Mouse (Mus musculus) embryonic facial prominence, embryonic 13.5 days (tissue): ENCODE measurements at regions not wholly inside any gene's neighbourhood (a gene's known extent, or its start where the extent isn't known, plus 50 kb on each side); places are given as distances from the start of the nearest gene placed in this dataset.

Source experiments
- ATAC-seq: fragments of 200-750 bp; cut with Nextera tagmentation; 2 replicates; pipeline ENCODE4 v1.8.0; 2017; ENCODE audit warnings: low read depth; ENCODE audit not compliant: insufficient number of reproducible peaks, insufficient read depth, low FRiP score, low TSS enrichment
- H3K27ac ChIP-seq: fragments of 300-500 bp; sonication (generic); 2 replicates; pipeline ENCODE4 v1.5.1; 2015; ENCODE audit warnings: moderate library complexity, mild to moderate bottlenecking, inconsistent platforms
- H3K27me3 ChIP-seq: fragments of 300-500 bp; sonication (generic); 2 replicates; pipeline ENCODE4 v1.6.1; 2015; ENCODE audit warnings: mild to moderate bottlenecking, inconsistent platforms
- H3K36me3 ChIP-seq: fragments of 300-500 bp; sonication (generic); 2 replicates; pipeline ENCODE4 v1.6.1; 2015; ENCODE audit warnings: mild to moderate bottlenecking, inconsistent platforms
- H3K4me1 ChIP-seq: fragments of 300-500 bp; sonication (generic); 2 replicates; pipeline ENCODE4 v1.6.1; 2015; ENCODE audit warnings: inconsistent platforms
- H3K4me2 ChIP-seq: fragments of 300-500 bp; sonication (generic); 2 replicates; pipeline ENCODE4 v1.6.1; 2015; ENCODE audit warnings: moderate library complexity, mild to moderate bottlenecking, inconsistent platforms
- H3K4me3 ChIP-seq: fragments of 300-500 bp; sonication (generic); 2 replicates; pipeline ENCODE4 v1.5.1; 2015; ENCODE audit warnings: mild to moderate bottlenecking, inconsistent platforms
- H3K9ac ChIP-seq: fragments of 300-500 bp; sonication (generic); 2 replicates; pipeline ENCODE4 v1.6.1; 2015; ENCODE audit warnings: mild to moderate bottlenecking, inconsistent platforms
- H3K9me3 ChIP-seq: fragments of 300-500 bp; sonication (generic); 2 replicates; pipeline ENCODE4 v1.6.1; 2016; ENCODE audit warnings: inconsistent platforms
- WGBS: fragments of 180-500 bp; shearing (Covaris S2); methylation state at CpG from one replicate; pipeline ENCODE4 v1.1.7; 2015; ENCODE audit warnings: mixed read lengths; 5-methylcytosine and 5-hydroxymethylcytosine counted together

DNA sequence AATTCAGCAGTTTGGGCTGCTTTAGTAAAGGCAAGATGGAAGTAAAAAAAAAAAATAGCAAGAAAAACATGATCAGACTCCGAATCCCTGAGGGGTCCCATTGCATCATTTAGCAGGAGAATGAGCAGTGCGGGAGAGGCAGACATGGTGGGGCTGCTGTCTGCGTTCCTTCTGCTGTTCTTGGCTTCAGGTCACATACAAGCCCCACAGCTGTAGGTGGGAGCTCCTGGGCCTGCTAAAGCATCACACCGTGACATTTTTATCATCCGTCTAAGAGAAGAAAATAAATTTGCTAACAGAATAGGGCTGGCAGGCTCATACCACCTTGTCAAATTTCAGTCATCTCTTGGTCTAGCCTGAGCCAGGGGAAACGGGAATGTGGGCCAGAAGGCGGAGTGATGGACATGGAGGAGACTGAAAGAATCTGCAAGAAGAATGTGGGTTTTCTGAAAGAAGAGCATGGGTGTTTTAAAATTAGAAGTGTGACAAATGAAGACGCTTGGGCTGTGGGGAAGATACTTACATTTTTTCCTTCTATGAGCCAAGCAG is 378.8 kb upstream of the Vrk2 start:
- Histone ChIP-seq H3K4me1 (no peaks in the 10 kb centered on the region), H3K4me2 (no peak overlapping the region), H3K4me3 (no peak overlapping the region), H3K9ac (no peak overlapping the region), H3K27me3 (no peaks in the 10 kb centered on the region), H3K9me3 (no peaks in the 10 kb centered on the region), H3K36me3 (no peaks in the 10 kb centered on the region), H3K27ac (no peak overlapping the region)
- no peak for ATAC-seq
- WGBS: 74% methylated on average over 8 of the region's 8 CpGs

DNA sequence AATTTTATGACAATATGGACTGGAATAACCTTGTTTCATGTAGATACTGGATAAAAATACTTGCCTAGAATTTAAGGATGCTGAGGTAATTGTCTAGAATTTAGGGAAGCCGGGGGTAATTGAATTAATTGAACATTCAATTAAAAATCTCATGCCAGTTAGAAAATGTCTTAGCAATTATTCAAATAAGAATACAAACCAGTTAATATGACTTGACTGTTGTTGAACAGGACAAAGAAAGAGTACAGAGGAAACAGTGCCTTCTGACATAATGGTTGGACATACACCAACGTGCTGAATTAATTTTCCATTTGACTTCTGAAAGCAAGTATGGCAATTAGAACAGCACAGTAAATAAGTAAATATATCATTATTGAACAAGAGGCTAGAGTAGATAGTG is 377.4 kb upstream of the Vrk2 start:
- Histone ChIP-seq H3K27ac (no peak overlapping the region), H3K4me1 (no peaks in the 10 kb centered on the region), H3K27me3 (no peaks in the 10 kb centered on the region), H3K4me3 (no peak overlapping the region), H3K4me2 (no peak overlapping the region), H3K36me3 (no peaks in the 10 kb centered on the region), H3K9ac (no peak overlapping the region), H3K9me3 (no peaks in the 10 kb centered on the region)
- ATAC-seq: no peak
- 72% methylated on average over 2 of the region's 2 CpGs for WGBS

GRCm38 (mm10) chr11:26967427-26967826 is 373.6 kb upstream of the Vrk2 start:
- Histone ChIP-seq H3K27me3 (no peaks in the 10 kb centered on the region), H3K36me3 (no peaks in the 10 kb centered on the region), H3K4me2 (no peak overlapping the region), H3K27ac (no peak overlapping the region), H3K9ac (no peak overlapping the region), H3K9me3 (no peaks in the 10 kb centered on the region), H3K4me1 (peaks cover 5% of the 10 kb centered on the region; the same call in 1 of the 2 replicates), H3K4me3 (no peak overlapping the region)
- ATAC-seq: no peak
- WGBS: 81% methylated on average over 4 of the region's 4 CpGs

- H3K27me3 ChIP-seq: no peaks in the 10 kb centered on the region
- no peak overlapping the region for H3K4me2 ChIP-seq
- no peaks in the 10 kb centered on the region for H3K36me3 ChIP-seq
- ATAC-seq: 0 out of 2 replicates have a peak, but pooled peaks have one; percentile 6
- H3K4me1 ChIP-seq: peaks cover 9% of the 10 kb centered on the region
- WGBS: 43% methylated on average over 8 of the region's 8 CpGs
- no peak overlapping the region for H3K9ac ChIP-seq
- no peak overlapping the region for H3K4me3 ChIP-seq
- no peak overlapping the region for H3K27ac ChIP-seq
- H3K9me3 ChIP-seq: no peaks in the 10 kb centered on the region
These were observed 369.3 kb upstream of the Vrk2 start for GRCm38 (mm10) chr11:26962928-26963667.

GRCm38 (mm10) chr11:26962040-26962927 is 368.5 kb upstream of the Vrk2 start:
- Histone ChIP-seq H3K4me1 (peaks cover 9% of the 10 kb centered on the region), H3K4me2 (no peak overlapping the region), H3K27me3 (no peaks in the 10 kb centered on the region), H3K36me3 (no peaks in the 10 kb centered on the region), H3K27ac (no peak overlapping the region), H3K9me3 (no peaks in the 10 kb centered on the region), H3K9ac (no peak overlapping the region), H3K4me3 (no peak overlapping the region)
- ATAC-seq: no peak
- WGBS: 67% methylated on average over 18 of the region's 18 CpGs

GRCm38 (mm10) chr11:26961336-26961980 is 367.7 kb upstream of the Vrk2 start:
- Histone ChIP-seq H3K27me3 (no peaks in the 10 kb centered on the region), H3K4me2 (peak overlapping the region; percentile 43), H3K9me3 (no peaks in the 10 kb centered on the region), H3K9ac (0 out of 2 replicates have a peak overlapping the region, but pooled peaks have one; percentile 28), H3K27ac (no peak overlapping the region), H3K4me3 (no peak overlapping the region), H3K4me1 (peaks cover 9% of the 10 kb centered on the region), H3K36me3 (no peaks in the 10 kb centered on the region)
- peak; percentile 76; the same call in 1 of the 2 replicates for ATAC-seq
- WGBS: 6% methylated on average over 5 of the region's 5 CpGs

DNA sequence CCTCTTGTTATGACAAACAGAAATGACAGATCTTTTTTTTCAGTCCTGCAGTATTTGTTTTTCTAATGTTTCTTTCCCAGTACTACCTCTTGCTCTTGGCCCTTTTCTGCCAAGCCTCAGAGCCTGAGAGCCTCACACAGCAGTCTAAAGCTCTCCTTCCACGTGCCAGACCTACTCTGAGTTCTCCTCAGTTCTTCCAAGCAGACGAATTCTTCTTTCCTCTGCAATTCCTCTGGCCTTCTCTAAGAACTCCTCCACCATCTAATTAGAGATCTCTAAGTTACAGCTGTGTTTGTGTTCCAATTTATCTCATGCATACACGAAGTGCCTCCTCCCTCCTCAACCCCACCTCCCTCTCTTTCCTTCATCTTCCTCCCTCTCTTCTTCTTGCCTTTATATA is 362.4 kb upstream of the Vrk2 start:
- H3K4me2 ChIP-seq: no peak overlapping the region
- no peaks in the 10 kb centered on the region for H3K36me3 ChIP-seq
- H3K4me1 ChIP-seq: no peaks in the 10 kb centered on the region; the same call in 1 of the 2 replicates
- H3K9me3 ChIP-seq: no peaks in the 10 kb centered on the region
- WGBS: 66% methylated on average over 3 of the region's 3 CpGs
- H3K9ac ChIP-seq: no peak overlapping the region
- ATAC-seq: no peak
- no peaks in the 10 kb centered on the region for H3K27me3 ChIP-seq
- H3K27ac ChIP-seq: no peak overlapping the region
- H3K4me3 ChIP-seq: no peak overlapping the region

DNA sequence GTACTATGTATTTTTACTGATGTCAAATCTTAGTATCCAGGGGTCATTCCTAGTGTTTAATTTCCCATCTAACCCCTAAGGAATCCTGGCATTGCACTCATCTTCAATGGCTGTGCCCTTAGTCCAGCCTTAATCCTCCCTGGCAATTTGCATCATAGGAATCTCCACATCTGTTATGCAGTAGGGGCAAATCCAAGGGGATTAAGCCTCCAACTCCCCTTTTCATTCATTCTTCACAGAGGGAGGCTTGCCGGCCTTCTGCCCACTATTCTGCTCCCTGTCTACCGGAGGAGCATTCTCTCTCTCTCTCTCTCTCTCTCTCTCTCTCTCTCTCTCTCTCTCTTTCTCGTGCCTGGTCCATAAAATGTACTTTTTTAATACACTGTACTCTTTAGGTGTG is 338.0 kb upstream of the Vrk2 start:
- 17% methylated on average over 3 of the region's 3 CpGs for WGBS
- Histone ChIP-seq H3K27me3 (no peaks in the 10 kb centered on the region), H3K27ac (no peak overlapping the region), H3K9me3 (no peaks in the 10 kb centered on the region), H3K4me3 (no peak overlapping the region), H3K36me3 (no peaks in the 10 kb centered on the region), H3K4me1 (no peaks in the 10 kb centered on the region), H3K9ac (no peak overlapping the region), H3K4me2 (no peak overlapping the region)
- no peak for ATAC-seq

DNA sequence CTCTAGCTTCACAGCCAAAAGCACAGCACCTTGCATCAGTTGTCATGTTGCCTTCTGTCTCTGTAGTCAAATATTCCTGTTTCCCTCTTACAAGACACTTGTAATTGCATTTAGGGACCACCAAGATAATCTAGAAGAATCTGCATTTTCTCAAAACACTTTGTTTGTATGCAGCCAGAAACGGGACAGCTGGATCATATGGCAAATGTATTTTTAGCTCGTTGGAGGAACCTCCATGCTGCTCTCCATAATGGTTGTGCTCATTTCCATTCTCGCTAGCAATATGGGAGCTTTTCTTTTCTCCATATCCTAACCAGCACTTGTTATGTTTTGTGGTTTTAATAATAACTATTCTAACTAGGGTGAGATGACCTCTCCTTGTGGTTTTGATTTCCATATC is 313.3 kb upstream of the Vrk2 start:
- Histone ChIP-seq H3K4me2 (no peak overlapping the region), H3K27me3 (no peaks in the 10 kb centered on the region), H3K36me3 (no peaks in the 10 kb centered on the region), H3K4me3 (no peak overlapping the region), H3K4me1 (no peaks in the 10 kb centered on the region), H3K9ac (no peak overlapping the region), H3K9me3 (no peaks in the 10 kb centered on the region), H3K27ac (no peak overlapping the region)
- ATAC-seq: no peak
- WGBS: 68% methylated on average over 3 of the region's 3 CpGs

GRCm38 (mm10) chr11:26881635-26882034 is 287.8 kb upstream of the Vrk2 start:
- Histone ChIP-seq H3K27ac (no peak overlapping the region), H3K4me3 (no peak overlapping the region), H3K4me1 (no peaks in the 10 kb centered on the region), H3K4me2 (no peak overlapping the region), H3K27me3 (no peaks in the 10 kb centered on the region), H3K9ac (no peak overlapping the region), H3K36me3 (no peaks in the 10 kb centered on the region), H3K9me3 (no peaks in the 10 kb centered on the region)
- WGBS: 57% methylated on average over 6 of the region's 6 CpGs
- no peak for ATAC-seq
